Mouse (Mus musculus): Measurements from ENCODE around the gene Fermt2. TPM values are rescaled to one million over a fixed set of nuclear protein-coding genes. Genes with fewer than 3 reads are reported as not detected.

Gene Fermt2
- polyA plus RNA-seq (2016; fragmentation: Nextera tagmentation; extraction: Ambion mirVana), result 78.1 and 85.4 TPM in 2 replicates

- Histone ChIP-seq H3K4me3 (peak within 1 kb of the TSS; percentile 77), H3K4me2 (replicated peaks) (peak within 1 kb of the TSS; percentile 80), H3K9ac (peak within 1 kb of the TSS; percentile 87), H3K27me3 (replicated peaks) (no peaks in the 10 kb centered on the region), H3K4me1 (peaks cover 23% of the 10 kb centered on the region), H3K27ac (peak within 1 kb of the TSS; percentile 83), H3K9me3 (no peaks in the 10 kb centered on the region), H3K36me3 (no peaks in the 10 kb centered on the region)
- WGBS, result under 1% methylated on average over 106 of the region's 126 CpGs
- peak; percentile 85 for ATAC-seq (ENCODE audit: low FRiP score, low read depth)
Measured at GRCm38 (mm10) chr14:45529411-45530363, at the start of gene Fermt2. TSS of gene Fermt2 (minus strand) at chr14:45530118.

- H3K9ac ChIP-seq, result no peak overlapping the region
- H3K27me3 ChIP-seq (replicated peaks), result no peaks in the 10 kb centered on the region
- H3K36me3 ChIP-seq, result no peaks in the 10 kb centered on the region
- H3K9me3 ChIP-seq, result no peaks in the 10 kb centered on the region
- no peak overlapping the region for H3K27ac ChIP-seq
- H3K4me1 ChIP-seq, result 0 out of 2 replicates have a peak, but pooled peaks cover 5% of the 10 kb centered on the region
- WGBS, result 20% methylated on average over 33 of the region's 33 CpGs
- ATAC-seq (ENCODE audit: low FRiP score, low read depth), result peak; percentile 15; the same call in 1 of the 2 replicates
- peak overlapping the region; percentile 63 for H3K4me2 ChIP-seq (replicated peaks)
- H3K4me3 ChIP-seq, result peak overlapping the region; percentile 25
Measured at GRCm38 (mm10) chr14:45566066-45566937, 36.4 kb upstream of the Fermt2 start.

- H3K9ac ChIP-seq, result no peak overlapping the region
- no peaks in the 10 kb centered on the region for H3K27me3 ChIP-seq (replicated peaks)
- H3K9me3 ChIP-seq, result no peaks in the 10 kb centered on the region
- peak; percentile 62 for ATAC-seq (ENCODE audit: low FRiP score, low read depth)
- 0 out of 2 replicates have a peak, but pooled peaks cover 5% of the 10 kb centered on the region for H3K4me1 ChIP-seq
- peak overlapping the region; percentile 7 for H3K4me3 ChIP-seq
- no peaks in the 10 kb centered on the region for H3K36me3 ChIP-seq
- no peak overlapping the region for H3K27ac ChIP-seq
- peak overlapping the region; percentile 63 for H3K4me2 ChIP-seq (replicated peaks)
- 8% methylated on average over 20 of the region's 20 CpGs for WGBS
Measured at GRCm38 (mm10) chr14:45565216-45566065, 35.5 kb upstream of the Fermt2 start.

GRCm38 (mm10) chr14:45563577-45563976 is 33.7 kb upstream of the Fermt2 start:
- Histone ChIP-seq H3K27ac (no peak overlapping the region), H3K9ac (no peak overlapping the region), H3K4me3 (no peak overlapping the region), H3K9me3 (no peaks in the 10 kb centered on the region), H3K4me1 (0 out of 2 replicates have a peak, but pooled peaks cover 5% of the 10 kb centered on the region), H3K27me3 (replicated peaks) (no peaks in the 10 kb centered on the region), H3K36me3 (no peaks in the 10 kb centered on the region), H3K4me2 (replicated peaks) (no peak overlapping the region)
- ATAC-seq (ENCODE audit: low FRiP score, low read depth), result no peak
- WGBS, result 82% methylated on average over 1 of the region's 1 CpGs

GRCm38 (mm10) chr14:45561681-45562080 is 31.8 kb upstream of the Fermt2 start:
- H3K27ac ChIP-seq, result no peak overlapping the region
- ATAC-seq (ENCODE audit: low FRiP score, low read depth), result no peak
- 85% methylated on average over 6 of the region's 6 CpGs for WGBS

GRCm38 (mm10) chr14:45559018-45559417 is 29.1 kb upstream of the Fermt2 start:
- no peak for ATAC-seq (ENCODE audit: low FRiP score, low read depth)
- H3K27me3 ChIP-seq (replicated peaks), result no peaks in the 10 kb centered on the region
- 71% methylated on average over 1 of the region's 1 CpGs for WGBS

More at GRCm38 (mm10) chr14:45561681-45562080, 31.8 kb upstream of the Fermt2 start:
- no peak overlapping the region for H3K9ac ChIP-seq
- H3K4me1 ChIP-seq, result 0 out of 2 replicates have a peak, but pooled peaks cover 5% of the 10 kb centered on the region
- no peaks in the 10 kb centered on the region for H3K9me3 ChIP-seq
- no peak overlapping the region for H3K4me2 ChIP-seq (replicated peaks)
- no peaks in the 10 kb centered on the region for H3K36me3 ChIP-seq
- H3K27me3 ChIP-seq (replicated peaks), result no peaks in the 10 kb centered on the region
- no peak overlapping the region for H3K4me3 ChIP-seq

GRCm38 (mm10) chr14:45554336-45554735 is 24.4 kb upstream of the Fermt2 start:
- H3K4me3 ChIP-seq, result no peak overlapping the region
- no peak overlapping the region for H3K9ac ChIP-seq
- no peaks in the 10 kb centered on the region for H3K4me1 ChIP-seq
- WGBS, result 94% methylated on average over 6 of the region's 6 CpGs
- no peaks in the 10 kb centered on the region for H3K9me3 ChIP-seq
- H3K27me3 ChIP-seq (replicated peaks), result no peaks in the 10 kb centered on the region
- no peaks in the 10 kb centered on the region for H3K36me3 ChIP-seq
- ATAC-seq (ENCODE audit: low FRiP score, low read depth), result no peak
- H3K4me2 ChIP-seq (replicated peaks), result no peak overlapping the region
- H3K27ac ChIP-seq, result no peak overlapping the region

More at GRCm38 (mm10) chr14:45559018-45559417, 29.1 kb upstream of the Fermt2 start:
- Histone ChIP-seq H3K27ac (no peak overlapping the region), H3K9ac (no peak overlapping the region), H3K4me3 (no peak overlapping the region), H3K4me1 (no peaks in the 10 kb centered on the region), H3K4me2 (replicated peaks) (no peak overlapping the region), H3K36me3 (no peaks in the 10 kb centered on the region), H3K9me3 (no peaks in the 10 kb centered on the region)

GRCm38 (mm10) chr14:45553854-45554253 is 23.9 kb upstream of the Fermt2 start:
- H3K4me2 ChIP-seq (replicated peaks), result no peak overlapping the region
- no peaks in the 10 kb centered on the region for H3K9me3 ChIP-seq
- no peaks in the 10 kb centered on the region for H3K27me3 ChIP-seq (replicated peaks)
- H3K36me3 ChIP-seq, result no peaks in the 10 kb centered on the region
- WGBS, result 88% methylated on average over 2 of the region's 2 CpGs
- H3K9ac ChIP-seq, result no peak overlapping the region
- no peaks in the 10 kb centered on the region for H3K4me1 ChIP-seq
- no peak for ATAC-seq (ENCODE audit: low FRiP score, low read depth)
- no peak overlapping the region for H3K27ac ChIP-seq
- H3K4me3 ChIP-seq, result no peak overlapping the region

- Histone ChIP-seq H3K36me3 (no peaks in the 10 kb centered on the region), H3K27ac (no peak overlapping the region), H3K4me1 (no peaks in the 10 kb centered on the region), H3K4me3 (no peak overlapping the region), H3K9ac (no peak overlapping the region), H3K27me3 (replicated peaks) (no peaks in the 10 kb centered on the region), H3K9me3 (no peaks in the 10 kb centered on the region), H3K4me2 (replicated peaks) (no peak overlapping the region)
- no peak for ATAC-seq (ENCODE audit: low FRiP score, low read depth)
- 89% methylated on average over 4 of the region's 4 CpGs for WGBS
Measured at GRCm38 (mm10) chr14:45552431-45552830, 22.5 kb upstream of the Fermt2 start.

GRCm38 (mm10) chr14:45551121-45551768 is 21.3 kb upstream of the Fermt2 start:
- Histone ChIP-seq H3K4me2 (replicated peaks) (peak overlapping the region; percentile 18; the same call in 1 of the 2 replicates), H3K9ac (no peak overlapping the region)

More at GRCm38 (mm10) chr14:45551121-45551768, 21.3 kb upstream of the Fermt2 start:
- WGBS, result 61% methylated on average over 17 of the region's 17 CpGs
- Histone ChIP-seq H3K4me1 (no peaks in the 10 kb centered on the region), H3K36me3 (no peaks in the 10 kb centered on the region), H3K9me3 (no peaks in the 10 kb centered on the region), H3K4me3 (no peak overlapping the region), H3K27ac (no peak overlapping the region), H3K27me3 (replicated peaks) (no peaks in the 10 kb centered on the region)
- ATAC-seq (ENCODE audit: low FRiP score, low read depth), result peak; percentile 88
